Mouse (Mus musculus): ENCODE data around the gene Hist1h3g.
"Not testable (repeated sequence)": the region's sequence is repeated elsewhere in the genome, so short reads cannot be mapped to it uniquely, and the experiment has no call there.

Hist1h3g gene

DNA sequence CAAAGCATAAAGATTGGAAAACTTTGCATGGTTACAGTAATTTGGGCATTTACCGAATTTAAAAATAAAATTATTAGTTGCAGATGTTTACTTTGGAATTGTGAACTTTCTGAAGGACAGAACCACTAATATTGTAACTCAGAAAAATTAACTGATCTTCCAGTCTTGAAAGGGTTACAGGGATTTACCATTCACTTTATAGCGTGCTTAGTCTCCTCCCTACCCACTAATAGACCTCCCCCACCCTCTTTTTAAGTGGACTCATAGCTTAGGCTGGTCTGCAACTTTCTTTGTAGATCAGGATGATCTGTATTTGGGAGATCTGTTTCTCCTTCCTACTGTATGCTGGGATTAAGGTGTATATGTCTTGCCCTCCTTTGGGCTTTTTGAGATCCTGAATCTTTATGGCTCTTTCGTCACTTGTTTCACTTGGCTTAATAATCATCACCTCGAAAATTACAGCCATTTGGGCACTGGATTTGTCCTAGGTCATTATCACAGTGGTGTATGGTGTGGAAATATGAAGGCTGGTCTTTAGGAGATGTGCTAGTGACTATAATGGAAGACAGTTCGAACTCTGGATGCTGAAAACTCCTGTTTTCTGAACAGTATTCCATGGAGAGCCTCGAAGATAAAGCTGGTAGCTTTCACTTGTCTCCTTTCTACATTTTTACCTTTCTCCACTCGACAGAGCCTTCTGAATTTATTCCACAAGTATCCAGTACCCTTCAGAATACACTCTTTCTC lies 1.0 kb downstream of the Hist1h3g start:
- no peak for DNase-seq

DNA sequence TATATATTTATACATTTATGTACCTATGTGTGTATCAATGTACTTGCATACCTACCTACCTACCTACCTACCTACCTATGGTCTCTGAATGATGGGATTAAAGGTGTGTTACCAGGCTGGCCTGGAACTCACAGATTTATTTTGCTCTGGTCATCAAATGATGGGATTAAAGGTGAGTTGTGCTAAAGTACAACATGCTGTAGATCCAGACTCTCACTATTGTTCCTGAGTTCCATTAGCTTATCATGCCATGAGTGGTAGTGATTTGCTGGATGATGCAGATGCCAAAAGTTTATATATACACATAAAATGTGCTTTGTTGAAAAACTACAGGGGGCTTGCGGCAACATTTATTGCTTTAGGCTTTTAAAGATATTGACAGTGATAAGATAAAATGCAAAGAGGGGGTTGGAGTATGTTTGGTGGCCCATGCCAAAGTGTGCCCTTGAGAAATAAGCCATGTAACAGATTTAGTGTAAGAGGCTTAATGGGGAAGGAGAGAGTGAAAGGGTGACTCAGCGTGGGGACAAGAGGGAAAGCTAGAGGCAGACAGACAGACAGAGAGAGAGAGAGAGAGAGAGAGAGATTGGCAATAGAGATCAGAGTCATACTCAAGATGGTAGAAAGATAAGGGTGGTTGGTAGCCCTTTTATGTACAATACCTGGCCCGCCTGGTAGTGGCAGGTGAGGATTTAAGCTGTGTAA lies 1.9 kb downstream of the Hist1h3g start:
- DNase-seq, result no peak

DNA sequence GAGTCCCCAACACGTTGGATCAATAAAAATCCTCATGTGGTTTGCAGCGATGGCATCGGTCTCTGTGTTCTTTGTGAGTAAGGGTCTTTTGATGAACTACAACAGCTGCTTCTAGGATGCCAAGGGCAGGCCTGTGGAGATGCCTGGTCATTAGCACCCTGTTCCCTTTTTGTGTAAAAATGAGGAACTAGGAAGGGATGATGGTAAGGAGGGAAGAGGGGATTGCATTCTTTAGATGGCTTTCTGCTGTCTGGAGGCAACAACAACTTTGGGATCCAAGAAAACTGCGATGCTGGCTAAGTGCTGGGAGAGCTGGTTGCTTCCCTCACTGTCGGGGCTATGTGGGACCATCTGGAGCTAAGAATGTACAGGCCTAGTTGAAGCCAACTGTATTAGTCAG lies 3.0 kb downstream of the Hist1h3g start:
- no peak for DNase-seq

DNA sequence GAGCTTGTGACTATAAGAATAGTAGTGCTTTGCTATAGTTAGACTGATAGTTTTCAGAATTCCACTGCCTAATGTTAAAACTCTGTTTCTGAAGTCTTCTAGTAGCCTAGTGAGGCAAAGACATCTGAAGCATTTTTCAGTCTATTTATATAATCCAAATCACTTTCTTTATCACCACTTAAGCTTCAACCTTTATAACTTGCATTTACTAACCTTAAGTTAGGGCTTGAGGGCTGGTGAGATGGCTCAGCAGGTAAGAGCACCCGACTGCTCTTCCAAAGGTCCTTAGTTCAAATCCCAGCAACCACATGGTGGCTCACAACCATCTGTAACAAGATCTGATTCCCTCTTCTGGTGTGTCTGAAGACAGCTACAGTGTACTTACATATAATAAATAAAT lies 4.6 kb downstream of the Hist1h3g start:
- DNase-seq, result not testable (repeated sequence)

DNA sequence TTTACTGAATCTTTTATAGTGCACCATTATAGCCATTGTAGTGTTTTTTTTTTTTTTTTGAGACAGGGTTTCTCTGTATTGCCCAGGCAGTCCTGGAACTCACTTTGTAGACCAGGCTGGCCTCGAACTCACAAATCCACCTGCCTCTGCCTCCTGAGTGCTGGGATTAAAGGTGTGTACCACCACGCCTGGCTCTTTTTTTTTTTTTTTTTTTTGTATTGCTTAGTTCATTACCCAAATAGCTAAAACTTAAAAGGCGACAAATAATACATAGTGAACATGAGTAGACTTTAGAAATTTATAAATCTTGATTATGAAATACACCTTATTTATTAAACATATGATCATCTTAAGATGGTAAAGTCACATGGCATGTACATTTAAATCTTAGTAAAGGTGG lies 6.3 kb downstream of the Hist1h3g start:
- DNase-seq, result no peak

DNA sequence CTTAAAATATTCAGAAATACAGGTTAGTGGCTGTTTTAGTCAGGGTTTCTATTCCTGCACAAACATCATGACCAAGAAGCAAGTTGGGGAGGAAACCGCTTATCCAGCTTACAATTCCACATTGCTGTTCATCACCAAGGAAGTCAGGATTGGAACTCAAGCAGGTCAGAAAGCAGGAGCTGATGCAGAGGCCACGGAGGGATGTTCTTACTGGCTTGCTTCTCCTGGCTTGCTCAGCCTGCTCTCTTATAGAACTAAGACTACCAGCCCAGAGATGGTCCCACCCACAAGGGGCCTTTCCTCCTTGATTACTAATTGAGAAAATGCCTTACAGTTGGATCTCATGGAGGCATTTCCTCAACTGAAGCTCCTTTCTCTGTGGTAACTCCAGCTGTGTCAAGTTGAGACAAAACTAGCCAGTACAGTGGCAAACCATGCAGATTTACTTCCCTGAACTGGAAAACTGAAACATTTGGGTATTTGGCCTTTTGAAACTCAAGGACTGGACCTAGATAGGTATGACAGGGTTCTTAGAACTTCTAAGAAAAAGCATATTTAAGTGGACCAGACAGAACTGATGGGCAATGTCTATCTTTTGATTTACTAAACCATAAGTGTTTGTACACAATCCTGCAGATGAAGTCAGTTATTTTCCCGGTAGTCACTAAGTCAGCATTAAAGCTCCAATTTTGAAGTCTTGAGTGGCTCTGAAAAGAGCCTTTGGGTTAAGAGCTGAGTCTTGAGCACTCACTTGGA lies 7.2 kb downstream of the Hist1h3g start:
- not testable (repeated sequence) for DNase-seq

DNA sequence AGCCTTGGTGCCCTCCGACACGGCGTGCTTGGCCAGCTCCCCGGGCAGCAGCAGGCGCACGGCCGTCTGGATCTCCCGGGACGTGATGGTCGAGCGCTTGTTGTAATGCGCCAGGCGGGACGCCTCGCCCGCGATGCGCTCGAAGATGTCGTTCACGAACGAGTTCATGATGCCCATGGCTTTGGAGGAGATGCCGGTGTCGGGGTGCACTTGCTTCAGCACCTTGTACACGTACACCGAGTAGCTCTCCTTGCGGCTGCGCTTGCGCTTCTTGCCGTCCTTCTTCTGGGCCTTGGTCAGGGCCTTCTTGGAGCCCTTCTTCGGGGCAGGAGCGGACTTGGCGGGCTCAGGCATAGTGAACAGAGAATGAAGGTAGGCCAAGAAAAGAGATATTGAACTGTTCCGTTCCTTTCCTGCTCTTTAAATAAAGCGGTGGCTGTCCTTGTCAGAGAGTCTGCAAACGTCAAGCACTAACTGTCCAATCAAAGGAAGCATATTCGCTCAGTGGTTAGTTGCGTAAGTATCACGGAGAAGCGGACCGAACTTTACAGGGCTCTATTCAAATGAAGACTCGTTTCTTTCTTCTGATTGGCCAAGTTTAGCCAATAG lies 7.9 kb downstream of the Hist1h3g start, which contains the start of gene Hist1h2bh:
Hist1h2bh (minus strand) TSS at position 394 of the 609 bp plus-strand sequence.
- DNase-seq, result peak; percentile 85

DNA sequence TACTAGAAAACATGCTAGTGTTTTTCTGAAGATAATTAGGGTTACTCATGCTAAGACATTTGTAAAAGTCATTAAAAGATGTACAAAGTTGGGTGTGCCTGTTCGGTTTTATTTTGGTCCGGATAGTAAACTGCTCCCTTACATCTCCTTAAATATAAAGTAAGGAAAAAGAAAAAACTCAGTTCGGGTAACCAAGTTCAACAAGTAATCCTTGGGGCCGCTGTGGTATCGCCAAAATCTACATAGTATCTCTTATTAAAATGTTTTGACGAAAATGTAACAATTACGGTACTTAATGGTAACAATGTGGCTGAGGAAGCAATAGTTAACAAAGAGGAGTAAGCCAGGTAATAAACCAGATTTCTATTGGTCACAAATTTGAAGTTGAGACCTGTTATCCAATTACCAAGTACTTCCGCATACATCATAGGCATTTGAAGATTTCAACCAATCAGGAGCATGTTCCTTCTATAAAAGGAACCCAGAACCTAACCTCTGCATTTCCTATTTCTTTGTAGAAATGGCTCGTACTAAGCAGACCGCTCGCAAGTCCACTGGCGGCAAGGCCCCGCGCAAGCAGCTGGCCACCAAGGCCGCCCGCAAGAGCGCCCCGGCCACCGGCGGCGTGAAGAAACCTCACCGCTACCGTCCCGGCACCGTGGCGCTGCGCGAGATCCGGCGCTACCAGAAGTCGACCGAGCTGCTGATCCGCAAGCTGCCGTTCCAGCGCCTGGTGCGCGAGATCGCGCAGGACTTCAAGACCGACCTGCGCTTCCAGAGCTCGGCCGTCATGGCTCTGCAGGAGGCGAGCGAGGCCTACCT lies 9.0 kb downstream of the Hist1h3g start, which contains the start of gene Hist1h3f:
Hist1h3f (plus strand) TSS at position 88 of the 822 bp plus-strand sequence.
- DNase-seq, result peak; percentile 89

DNA sequence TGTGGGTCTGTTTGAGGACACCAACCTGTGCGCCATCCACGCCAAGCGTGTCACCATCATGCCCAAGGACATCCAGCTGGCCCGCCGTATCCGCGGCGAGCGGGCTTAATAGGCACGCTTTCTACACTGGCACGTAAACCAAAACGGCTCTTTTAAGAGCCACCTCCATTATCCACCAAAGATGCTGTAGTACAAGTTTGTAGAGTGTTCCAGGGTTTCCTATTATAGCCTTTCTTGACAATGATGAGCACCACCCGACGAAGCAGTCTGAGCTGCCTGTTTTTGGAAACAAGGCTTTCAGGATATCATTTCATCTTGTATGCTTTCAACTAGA lies 9.5 kb downstream of the Hist1h3g start:
- DNase-seq, result not testable (repeated sequence)

DNA sequence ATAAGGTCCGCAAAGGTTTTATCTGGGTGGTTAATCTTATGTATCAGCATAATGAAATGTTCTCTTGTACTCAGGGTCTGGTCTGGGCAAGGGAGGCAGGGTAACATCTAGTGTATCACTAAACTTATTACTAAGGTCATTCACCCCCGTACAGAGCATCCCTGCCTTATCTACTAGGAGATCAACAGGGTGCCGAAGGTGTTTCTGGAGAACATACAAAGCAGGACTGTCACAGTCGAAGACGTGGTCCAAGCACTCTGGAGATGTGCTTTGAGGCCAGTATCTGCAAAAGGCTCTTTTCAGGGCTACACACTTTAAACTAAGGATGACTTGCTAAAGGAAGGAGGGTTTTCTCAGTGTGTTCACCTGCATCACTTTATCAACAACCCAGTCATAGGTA lies 11.5 kb downstream of the Hist1h3g start:
- DNase-seq, result no peak

DNA sequence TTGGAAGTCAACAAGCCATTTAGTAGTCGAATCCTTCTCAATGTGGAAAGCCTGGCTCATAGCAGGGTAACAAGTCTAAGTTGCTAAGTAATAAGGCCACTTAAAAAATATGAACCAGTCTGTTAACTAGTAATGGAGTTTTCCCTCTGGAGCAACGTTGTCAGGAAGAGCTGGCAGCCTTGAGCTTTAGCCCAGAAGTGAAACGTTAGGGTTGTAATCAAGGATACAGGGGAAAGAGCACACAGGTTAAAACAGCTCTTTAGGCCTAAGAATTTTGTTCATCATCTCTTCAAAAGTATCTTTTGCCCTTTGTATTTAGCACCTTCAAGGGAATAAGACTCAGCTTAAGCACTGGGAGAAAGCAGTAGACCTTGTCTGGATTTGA lies 15.5 kb downstream of the Hist1h3g start:
- DNase-seq, result no peak

DNA sequence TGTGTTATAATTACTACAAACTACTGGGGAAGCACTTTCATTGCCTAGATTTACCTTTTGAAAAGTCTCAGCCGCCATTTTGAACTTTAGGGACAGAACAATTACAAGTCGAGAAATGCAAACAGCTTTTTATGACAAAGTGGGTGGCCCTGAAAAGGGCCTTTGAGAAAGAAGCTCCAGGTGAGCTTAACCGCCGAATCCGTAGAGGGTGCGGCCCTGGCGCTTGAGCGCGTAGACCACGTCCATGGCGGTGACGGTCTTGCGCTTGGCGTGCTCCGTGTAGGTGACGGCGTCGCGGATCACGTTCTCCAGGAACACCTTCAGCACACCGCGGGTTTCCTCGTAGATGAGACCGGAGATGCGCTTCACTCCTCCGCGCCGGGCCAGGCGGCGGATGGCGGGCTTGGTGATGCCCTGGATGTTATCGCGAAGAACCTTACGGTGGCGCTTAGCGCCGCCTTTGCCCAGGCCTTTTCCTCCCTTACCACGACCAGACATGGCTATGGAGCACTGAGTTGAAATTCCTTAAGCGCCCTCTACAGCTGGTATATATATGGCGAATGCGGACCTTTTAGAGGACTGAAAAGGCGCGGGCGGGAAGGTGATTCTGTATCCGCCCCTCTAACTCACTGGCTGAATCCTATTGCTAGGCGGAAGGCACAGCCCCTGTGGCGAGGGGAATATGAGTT lies 16.1 kb downstream of the Hist1h3g start, which contains the start of gene Hist1h4f:
Hist1h4f (minus strand) TSS at position 503 of the 689 bp plus-strand sequence.
- DNase-seq, result peak; percentile 80

DNA sequence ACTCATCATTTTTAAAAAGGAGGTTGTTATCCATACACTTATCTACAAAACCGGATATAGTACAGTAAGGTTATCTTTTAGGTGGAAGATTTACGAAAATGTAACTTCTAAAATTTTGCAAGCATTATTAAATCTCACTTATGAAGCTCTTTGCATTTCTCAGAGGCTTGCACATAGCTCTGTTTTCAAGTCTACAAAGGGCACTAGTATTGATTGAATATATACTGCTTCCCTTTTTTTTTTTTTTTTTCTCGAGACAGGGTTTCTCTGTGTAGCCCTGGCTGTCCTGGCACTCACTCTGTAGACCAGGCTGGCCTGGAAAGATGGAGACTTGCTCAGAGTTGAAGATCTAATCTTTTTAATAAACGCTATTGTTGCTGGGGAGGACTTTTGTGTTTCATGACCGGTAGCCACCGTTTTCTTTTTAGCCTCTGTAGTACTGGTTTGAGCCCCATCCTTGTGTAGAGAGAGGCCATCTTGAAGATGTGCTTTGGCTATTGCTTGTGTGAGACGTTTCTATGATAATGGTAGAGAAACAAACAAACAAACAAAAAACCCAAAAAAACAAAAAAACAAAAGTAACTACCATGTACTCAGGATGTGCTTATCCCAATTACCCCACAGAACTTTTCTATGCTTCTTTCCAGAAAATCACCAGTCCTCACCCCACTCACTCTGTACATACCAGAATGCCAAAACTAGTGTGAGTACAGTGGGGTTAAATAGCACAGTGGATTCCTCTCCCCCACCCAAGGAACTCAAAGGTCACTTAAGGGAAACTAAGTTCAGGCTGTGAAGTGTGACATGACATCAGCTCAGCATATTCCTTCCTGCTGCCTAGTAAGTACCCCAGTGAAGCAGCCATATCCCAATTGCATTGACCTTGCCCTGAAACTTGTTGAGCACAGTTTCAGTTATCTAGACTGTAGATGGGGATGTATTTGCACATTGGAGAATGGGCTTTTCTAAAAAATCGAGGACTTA lies 17.0 kb downstream of the Hist1h3g start:
- DNase-seq, result no peak

DNA sequence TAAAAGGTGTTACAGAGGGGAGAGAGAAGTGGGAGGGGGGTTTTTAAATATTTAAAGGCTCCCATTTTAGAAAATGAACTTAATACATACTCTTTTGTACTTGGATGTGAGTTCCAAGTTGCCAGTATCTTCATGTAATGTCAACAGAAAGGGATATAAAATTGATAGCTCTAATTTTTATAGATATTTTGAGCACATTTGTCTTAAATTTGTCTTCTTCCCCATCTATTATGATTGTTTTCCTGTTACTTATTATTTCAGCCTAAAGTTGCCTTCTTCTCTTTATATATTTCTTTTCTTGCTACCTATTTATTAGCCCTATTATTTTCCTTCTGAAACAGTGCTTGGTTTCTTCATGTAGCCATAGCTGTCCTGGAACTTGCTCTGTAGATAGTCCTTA lies 17.7 kb downstream of the Hist1h3g start, which contains the start of gene Hist1h1d:
Hist1h1d (plus strand) TSS at position 301 of the 400 bp plus-strand sequence.
- no peak for DNase-seq

DNA sequence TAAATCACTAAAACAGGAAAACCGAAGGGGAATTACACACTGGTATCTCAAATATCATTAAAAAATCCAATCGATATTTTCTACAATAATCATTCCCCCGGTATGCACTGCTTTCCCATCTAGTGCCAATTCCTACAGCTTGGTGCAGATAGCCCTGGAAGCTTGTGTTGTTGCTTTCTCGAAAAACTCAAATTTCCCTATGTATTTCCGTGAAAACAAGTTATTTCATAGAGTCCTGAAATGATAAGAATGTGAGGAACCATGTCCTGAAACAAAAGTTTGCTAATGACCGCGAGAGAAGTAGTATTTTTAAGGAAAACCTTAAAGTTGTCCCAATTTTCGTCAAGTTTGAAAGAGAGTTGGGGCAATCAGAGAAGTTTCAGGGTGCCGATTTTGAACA lies 19.2 kb downstream of the Hist1h3g start:
- DNase-seq, result no peak

DNA sequence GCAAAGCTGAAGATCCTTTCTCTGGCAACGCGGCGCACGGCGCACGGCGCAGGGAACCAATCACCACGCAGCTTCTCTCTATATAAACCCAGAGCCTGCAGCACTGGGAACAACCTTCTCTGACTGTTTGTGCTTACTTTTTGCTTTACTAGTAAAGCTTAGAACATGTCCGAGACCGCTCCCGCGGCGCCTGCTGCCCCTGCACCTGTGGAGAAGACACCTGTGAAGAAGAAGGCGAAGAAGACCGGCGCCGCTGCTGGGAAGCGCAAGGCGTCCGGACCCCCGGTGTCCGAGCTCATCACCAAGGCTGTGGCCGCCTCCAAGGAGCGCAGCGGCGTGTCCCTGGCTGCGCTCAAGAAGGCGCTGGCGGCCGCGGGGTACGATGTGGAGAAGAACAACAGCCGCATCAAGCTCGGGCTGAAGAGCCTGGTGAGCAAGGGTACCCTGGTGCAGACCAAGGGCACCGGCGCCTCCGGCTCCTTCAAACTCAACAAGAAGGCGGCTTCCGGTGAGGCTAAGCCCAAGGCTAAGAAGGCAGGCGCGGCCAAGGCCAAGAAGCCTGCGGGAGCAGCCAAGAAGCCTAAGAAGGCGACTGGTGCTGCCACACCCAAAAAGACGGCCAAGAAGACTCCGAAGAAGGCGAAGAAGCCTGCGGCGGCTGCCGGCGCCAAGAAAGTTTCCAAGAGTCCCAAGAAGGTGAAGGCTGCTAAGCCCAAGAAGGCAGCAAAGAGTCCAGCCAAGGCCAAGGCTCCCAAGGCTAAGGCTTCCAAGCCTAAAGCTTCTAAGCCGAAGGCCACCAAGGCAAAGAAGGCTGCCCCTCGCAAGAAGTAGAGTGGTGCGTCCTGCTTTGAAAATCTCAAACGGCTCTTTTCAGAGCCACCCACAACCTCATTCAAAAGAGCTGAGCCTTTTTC lies 20.0 kb downstream of the Hist1h3g start:
- DNase-seq, result no peak

DNA sequence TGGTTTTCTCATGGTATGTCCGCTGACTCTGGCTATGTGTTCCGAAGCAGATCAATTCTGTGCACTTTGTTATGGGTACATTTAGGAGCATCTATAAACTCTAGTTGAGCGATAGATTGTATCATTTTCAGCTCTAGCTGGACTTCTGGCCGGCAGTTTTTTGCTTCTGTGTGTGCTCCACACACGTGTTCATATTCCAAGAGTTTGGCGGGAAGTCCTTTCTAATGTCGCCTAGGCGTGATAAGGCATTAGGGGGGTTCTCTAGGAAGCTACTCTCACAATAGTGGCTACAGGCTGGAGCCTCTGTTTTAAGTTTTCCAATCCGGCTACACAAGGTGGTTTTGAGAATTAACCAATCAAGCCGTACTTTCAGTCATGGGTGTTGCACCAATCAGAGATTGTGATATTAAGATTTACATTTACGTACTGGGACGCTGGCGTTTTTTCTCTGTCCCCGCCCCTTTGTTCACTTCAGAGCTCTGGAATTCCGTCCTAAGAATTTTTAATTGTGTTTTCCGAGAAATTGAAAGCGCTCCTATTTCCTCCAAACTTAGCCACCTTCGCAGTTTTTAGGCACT lies 20.7 kb downstream of the Hist1h3g start:
- peak; percentile 79 for DNase-seq

DNA sequence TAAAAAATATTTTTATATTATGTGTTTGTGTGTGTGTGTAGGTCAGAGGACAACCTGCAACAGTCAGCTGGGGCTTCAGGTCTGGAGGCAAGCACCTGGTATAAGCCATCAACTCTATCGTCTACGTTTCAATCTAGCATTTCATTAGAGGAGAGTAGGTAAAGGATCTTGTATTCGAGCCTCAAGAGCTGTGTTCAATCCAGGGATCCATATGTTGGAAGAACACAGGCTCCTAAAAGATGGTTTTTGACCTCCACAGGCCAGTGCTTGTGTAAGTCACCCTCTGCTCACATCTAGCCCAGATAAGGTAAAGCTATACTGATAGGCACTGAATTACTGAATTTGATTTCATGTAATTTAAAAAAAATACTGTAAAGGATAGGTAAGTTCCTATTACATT lies 21.7 kb downstream of the Hist1h3g start:
- DNase-seq, result no peak

DNA sequence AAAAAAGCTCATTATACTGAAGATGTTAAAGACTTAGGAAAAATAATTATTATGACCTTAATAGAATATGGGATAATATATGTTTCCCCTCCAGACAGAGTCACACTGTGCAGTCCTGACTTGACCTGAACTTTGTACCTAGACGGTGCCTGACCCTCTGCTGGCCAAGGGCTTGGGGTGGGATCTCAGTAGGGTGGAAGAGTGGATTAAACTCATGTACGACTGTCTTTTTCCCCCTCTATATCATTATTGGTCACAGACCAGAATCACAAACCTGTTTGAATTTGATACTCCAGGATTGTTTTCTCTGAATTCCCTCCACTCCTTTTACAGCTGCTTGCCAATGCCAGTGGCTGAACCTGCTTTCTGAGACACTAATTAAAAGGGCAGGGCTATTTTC lies 25.5 kb downstream of the Hist1h3g start:
- not testable (repeated sequence) for DNase-seq
